Mouse (Mus musculus) right cerebral cortex, adult 2 months (tissue): Measurements from ENCODE around the gene Haus7.
"Not testable (repeated sequence)": the region's sequence is repeated elsewhere in the genome, so short reads cannot be mapped to it uniquely, and the experiment has no call there.

Experiments
- DNase-seq, 2 experiments: peaks; one replicate each; pipeline ENCODE4 v3.0.0; 2021 to 2022; ENCODE audit warnings: low spot score in 2 of 2

Gene Haus7

GRCm38 (mm10) chrX:73467446-73468241 lies 8.8 kb upstream of the Haus7 start:
- no peak for DNase-seq

- peak; percentile 10 to 13 for DNase-seq
These were observed 6.8 kb upstream of the Haus7 start for GRCm38 (mm10) chrX:73465483-73466186.

- no peak for DNase-seq
These were observed 1.9 kb upstream of the Haus7 start for GRCm38 (mm10) chrX:73460792-73461191.

GRCm38 (mm10) chrX:73451949-73452348 lies 6.9 kb downstream of the Haus7 start:
- peak; percentile 64 to 65 for DNase-seq

GRCm38 (mm10) chrX:73441428-73441827 lies 17.4 kb downstream of the Haus7 start:
- peak in 1 of 2 experiments; percentile 9 for DNase-seq

- no peak for DNase-seq
These were observed 23.6 kb downstream of the Haus7 start, which contains the start of gene Trex2 for GRCm38 (mm10) chrX:73435252-73435651. Gene Trex2 (minus strand): TSS chrX:73435344.

GRCm38 (mm10) chrX:73432850-73433249 lies 26.0 kb downstream of the Haus7 start:
- no peak for DNase-seq

GRCm38 (mm10) chrX:73430036-73430435 lies 28.8 kb downstream of the Haus7 start:
- DNase-seq = peak in 1 of 2 experiments; percentile 5

GRCm38 (mm10) chrX:73412767-73413166 lies 46.1 kb downstream of the Haus7 start:
- peak in 1 of 2 experiments; percentile 4 for DNase-seq

GRCm38 (mm10) chrX:73410880-73411517 lies 47.8 kb downstream of the Haus7 start, which contains the start of gene Zfp92:
Gene Zfp92 (plus strand): TSS chrX:73411096.
- peak in 1 of 2 experiments; percentile 21 for DNase-seq

- no peak for DNase-seq
These were observed 57.2 kb downstream of the Haus7 start for GRCm38 (mm10) chrX:73401616-73402015.

- DNase-seq = no peak
These were observed 57.9 kb downstream of the Haus7 start for GRCm38 (mm10) chrX:73400951-73401350.

- not testable (repeated sequence) for DNase-seq
These were observed 60.2 kb downstream of the Haus7 start, which contains the start of gene Gm18336 for GRCm38 (mm10) chrX:73398636-73399035. Gene Gm18336 (minus strand): TSS chrX:73398736.

GRCm38 (mm10) chrX:73396446-73396845 lies 62.4 kb downstream of the Haus7 start:
- DNase-seq = no peak

- no peak for DNase-seq
These were observed 67.4 kb downstream of the Haus7 start for GRCm38 (mm10) chrX:73391481-73391880.
